Mouse (Mus musculus): ENCODE results near the gene Plekhh3. TPM values are rescaled to one million over a fixed set of nuclear protein-coding genes. Genes with fewer than 3 reads are reported as not detected.
A peak's percentile ranks its signal among the peaks of the same experiment; 100 is the strongest.

Plekhh3 gene
- total RNA-seq (2021): 10 to 100 TPM; 22.4 to 27.6 TPM
- long read RNA-seq, experiment 1, transcript Plekhh3-206 (13 exons, 3,010 nt): major isoform, 5 of 16 reads
- long read RNA-seq, experiment 1, partial matches to known transcripts: 5 of 16 reads
- long read RNA-seq, experiment 1, other reads (novel, unspliced or antisense): 2 of 16 reads
- long read RNA-seq, experiment 2, partial matches to known transcripts: 6 of 24 reads
- long read RNA-seq, experiment 2, other reads (novel, unspliced or antisense): 12 of 24 reads

DNA sequence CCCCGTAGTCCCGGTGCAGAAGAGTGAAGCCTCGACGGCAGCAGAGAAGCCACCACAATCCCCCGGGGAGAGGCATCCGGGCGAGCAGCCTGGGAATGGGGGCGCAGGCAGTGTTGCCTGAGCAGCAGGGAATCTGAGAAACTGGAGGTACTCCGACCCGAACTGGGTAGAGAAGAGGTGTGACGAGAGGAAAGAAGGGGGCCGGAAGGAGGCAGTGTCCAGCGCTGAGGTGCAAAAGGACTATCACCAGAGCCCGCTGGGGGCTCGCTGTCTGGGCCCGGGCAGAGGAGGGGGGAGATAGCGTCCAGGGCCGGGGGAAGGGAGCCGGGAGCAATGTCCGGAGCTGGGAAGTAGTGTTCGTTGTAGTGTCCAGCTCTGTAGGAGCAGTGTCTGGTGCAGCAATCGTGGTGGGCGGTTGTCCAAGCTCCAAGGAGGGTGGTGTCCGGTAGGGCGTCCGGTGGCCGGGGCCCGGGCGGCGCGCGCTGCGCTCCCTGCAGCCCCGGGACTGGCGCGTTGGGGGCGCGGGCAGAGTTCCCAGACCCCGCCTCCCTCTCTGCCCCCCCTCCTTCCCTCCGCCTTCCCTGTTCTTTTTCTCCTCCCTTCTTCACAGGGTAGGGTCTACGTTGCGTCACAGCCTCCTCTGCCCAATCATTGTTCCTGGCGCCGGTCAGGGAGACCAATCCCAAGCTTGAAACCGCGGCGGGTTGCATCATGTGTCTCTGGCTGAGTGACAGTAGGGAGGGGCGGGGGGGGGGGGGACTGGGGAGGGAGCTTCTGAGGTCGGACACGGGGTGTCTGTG lies at the start of gene Plekhh3:
Gene Plekhh3 (minus strand): TSS at position 541 of the 800 bp plus-strand sequence.
- intact Hi-C loops (cut with DNase I): loop anchor here (5.0 kb wide), 1 partner anchor 54 kb away; the partner anchor contains the start of genes Retreg3 and Tubg1
- DNase-seq: peak; percentile 89 to 93

DNA sequence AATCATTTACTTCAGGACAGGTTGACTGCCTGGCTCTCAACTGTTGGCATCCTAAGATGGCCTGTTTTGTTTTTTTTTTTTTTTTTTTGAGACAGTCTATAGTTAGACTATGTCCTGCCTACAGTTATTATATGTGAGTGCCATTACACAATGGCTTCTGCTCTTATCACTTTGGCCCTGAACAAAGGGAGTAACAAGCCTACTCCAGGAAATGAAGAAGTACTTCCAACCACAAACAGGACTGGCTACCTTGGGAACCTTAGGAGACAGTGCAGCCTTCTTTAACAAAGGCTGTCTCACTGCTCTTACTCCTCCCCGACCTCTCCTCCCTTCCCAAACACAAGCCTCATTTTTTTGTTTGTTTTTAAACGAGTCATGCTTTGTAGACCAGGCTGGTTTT lies 49.7 kb upstream of the Plekhh3 start:
- no peak for DNase-seq
- intact Hi-C loops (cut with DNase I): no loop called here

DNA sequence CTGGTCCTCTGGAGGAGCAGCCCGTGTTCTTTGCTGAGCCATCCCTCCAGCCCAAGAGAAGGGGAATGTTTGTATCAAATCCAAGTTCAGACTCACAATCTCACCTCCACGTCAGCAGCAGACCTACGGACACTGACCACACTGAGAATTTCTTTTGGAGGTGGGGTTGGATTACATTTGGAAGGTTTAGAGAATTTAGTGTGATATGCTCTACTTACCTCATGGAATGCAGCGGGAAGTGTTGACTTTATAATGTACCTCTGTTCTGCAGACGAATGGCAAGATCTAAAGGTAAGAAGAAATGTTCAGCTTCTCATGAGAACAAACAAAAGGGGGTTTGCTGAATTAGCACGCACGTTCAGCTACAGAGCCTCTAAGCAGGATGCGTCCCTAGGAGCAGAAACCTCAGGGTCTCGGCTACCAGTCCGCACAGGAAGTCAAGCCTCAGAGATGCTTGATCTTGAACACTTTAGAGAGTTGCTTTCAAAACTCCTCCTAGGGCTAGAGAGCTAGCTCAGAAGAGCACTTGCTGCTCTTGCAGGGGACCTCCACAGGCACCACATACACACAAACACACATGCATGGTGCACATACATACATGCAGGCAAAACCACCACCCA lies 47.4 kb upstream of the Plekhh3 start:
- intact Hi-C loops (cut with DNase I): no loop called here
- DNase-seq: no peak

DNA sequence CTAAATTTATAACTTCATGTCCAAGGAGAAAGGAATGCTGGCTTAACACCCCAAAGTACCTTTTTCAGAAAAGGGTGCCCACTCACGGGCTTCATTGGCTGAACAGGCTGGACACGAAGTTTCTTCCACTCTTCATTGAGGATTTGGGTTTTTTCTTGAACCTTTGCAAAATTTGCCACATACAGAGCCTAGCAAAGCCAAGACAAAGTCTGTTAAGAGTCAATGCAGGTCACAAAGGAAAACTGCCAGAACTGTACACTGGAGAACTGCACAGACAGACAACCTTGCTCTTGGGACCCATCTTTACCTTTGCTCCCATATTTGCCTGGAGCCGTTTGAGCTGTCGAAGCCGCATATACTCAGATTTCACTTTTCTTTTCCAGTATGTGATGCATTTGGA lies 45.8 kb upstream of the Plekhh3 start:
- intact Hi-C loops (cut with DNase I): no loop called here
- DNase-seq: no peak

DNA sequence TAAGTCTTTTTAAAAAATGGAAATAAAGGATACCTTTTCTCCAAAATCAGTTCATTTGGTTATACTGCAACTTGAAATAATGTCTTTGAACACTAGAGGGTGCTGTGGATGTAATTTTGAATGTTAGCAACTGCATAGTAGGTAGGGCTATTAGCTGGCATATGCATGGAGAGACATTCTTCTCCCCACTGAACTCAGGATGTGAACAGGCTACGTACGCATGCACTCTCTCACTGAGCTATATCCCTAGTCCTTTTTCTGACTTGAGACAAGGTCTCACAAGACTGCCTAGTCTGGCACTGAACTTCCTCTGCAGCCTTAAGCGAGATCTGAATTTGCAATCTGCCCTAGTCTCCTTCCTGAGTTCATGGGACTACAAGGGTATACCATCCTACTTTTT lies 40.8 kb upstream of the Plekhh3 start:
- DNase-seq: no peak
- intact Hi-C loops (cut with DNase I): loop anchor here (2.0 to 5.0 kb wide), 2 partner anchors 37 to 185 kb away; no protein-coding TSS in a partner anchor

DNA sequence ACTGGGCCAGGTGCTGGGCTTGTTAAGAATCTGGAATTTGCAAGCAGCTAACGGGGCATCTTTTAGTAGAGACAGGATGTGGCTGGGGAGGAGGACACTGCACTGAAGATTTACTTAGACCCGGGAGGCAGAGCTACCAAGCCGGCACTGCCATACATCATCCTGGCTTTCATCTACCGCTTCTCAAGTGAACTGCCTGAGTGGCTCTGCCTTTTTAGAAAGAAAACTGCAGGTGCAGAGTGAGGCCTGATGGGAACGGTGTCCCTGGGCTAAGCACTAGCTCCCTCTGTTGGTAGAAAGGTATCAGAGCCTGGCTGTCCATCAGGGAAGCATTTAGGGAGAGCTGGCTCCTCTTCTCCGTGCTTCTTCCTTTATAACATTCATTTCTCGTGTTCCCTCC lies 29.8 kb upstream of the Plekhh3 start:
- DNase-seq: no peak
- intact Hi-C loops (cut with DNase I): no loop called here

DNA sequence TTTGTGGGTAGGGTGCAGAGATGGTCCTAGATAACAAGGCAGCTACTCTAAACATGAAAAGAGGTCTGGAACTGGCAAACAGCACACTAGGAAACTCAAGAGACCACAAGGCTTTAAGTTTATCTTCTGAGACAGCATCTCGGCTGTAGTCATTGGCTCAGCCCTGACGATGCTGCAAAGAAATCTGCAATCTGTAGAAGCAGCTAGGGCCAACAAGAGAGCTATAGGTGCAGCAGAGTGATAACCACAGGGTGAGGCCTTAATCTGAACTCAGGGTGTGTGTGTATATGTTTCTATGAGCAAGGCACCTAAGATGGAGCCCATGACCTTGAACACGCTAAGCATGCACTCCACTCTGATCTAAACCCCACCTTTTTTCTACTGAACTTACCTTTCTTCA lies 28.4 kb upstream of the Plekhh3 start:
- intact Hi-C loops (cut with DNase I): no loop called here
- DNase-seq: no peak

DNA sequence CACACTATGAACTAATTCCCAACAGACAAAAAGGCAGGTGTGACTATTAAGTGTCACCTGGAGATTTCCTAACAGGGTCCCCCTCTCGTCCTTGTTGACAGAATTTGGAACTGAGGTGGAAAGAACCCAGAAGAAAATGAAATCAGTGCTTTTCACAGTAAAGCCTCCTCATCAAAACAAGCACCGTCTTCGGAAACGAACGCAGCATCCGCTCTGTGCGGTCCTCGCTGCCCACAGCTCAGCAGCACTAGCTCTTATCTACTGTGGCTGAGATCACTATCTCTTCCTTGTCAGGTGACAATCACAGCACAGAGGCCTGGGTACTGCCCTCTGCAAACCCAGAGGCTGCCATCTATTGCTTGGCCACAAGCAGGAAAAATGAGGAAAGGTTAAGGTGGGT lies 25.0 kb upstream of the Plekhh3 start:
- intact Hi-C loops (cut with DNase I): no loop called here
- no peak for DNase-seq

DNA sequence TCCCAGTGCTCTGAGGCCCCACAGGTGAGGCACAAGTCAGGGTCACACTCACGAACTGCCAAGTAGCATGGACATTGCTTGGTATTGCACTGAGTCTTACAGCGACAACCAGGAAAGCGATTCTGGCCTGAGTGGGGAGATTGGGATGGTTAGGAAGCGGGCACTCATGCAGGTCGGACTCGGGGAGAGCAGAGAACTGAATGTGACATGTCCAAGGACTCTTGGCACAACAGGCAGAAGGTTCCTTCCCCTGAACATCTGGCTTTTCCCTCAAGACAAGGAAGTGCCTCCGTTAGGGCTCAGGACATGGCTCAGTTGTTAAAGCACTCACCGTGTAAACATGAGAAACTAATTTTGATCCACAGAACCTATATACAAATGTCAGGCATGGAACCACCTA lies 24.4 kb upstream of the Plekhh3 start:
- intact Hi-C loops (cut with DNase I): no loop called here
- DNase-seq: no peak

DNA sequence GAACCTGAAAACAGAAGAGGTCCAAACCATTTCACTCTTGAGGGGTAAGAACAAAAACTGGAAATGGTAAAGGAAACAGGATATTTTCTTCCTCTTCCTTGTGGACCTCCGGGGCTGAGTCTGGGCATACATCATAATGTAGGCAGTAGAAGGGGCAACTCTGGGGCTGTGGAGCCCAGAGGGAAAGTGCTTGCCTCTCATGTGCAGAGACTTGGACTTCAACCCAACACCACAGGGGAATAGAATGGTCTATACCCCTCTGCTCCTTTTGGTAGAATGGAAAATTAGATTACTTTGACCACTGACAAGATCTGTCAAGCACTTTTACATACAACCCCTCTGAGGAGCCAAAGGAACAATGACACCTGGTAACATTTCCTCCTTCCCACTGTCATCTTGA lies 23.9 kb upstream of the Plekhh3 start:
- intact Hi-C loops (cut with DNase I): no loop called here
- no peak for DNase-seq

DNA sequence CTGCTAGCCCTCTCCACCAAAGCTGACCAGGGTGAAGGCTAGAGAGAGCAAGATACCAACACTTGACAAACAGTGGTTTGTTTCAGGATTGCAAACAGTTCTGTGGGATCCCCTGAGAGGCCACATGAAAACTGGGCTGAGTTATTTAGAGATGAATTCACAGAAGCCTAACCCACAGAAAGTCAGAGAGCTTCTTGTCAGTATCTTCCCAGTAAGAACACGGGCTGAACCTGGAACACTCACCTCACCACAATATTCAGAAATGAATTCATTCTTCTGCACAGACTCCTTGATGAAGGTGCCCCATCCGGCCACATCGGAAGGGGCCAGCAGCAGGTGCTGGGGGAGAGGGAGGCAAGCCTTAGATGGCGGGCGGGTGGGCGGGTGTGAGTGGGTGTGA lies 23.5 kb upstream of the Plekhh3 start:
- no peak for DNase-seq
- intact Hi-C loops (cut with DNase I): no loop called here

DNA sequence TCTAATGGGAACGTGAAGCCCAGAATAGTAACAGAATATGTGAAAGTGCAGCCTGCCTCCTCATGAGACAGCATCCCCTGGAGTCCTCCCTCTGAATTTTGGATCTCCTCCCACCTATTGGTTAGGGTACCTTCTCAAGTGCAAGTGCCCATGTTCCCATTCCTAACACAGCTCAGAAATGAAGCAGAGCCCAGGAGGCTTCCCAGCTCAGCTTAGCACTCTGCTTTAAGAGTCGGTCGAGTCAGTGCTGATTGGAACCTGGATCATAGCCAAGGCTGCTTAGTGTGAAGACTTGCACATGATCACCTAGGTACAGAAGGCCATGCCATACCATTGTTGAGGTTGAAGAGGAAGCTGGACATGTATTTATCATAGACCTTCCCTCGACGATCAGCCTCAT lies 23.0 kb upstream of the Plekhh3 start:
- intact Hi-C loops (cut with DNase I): no loop called here

DNA sequence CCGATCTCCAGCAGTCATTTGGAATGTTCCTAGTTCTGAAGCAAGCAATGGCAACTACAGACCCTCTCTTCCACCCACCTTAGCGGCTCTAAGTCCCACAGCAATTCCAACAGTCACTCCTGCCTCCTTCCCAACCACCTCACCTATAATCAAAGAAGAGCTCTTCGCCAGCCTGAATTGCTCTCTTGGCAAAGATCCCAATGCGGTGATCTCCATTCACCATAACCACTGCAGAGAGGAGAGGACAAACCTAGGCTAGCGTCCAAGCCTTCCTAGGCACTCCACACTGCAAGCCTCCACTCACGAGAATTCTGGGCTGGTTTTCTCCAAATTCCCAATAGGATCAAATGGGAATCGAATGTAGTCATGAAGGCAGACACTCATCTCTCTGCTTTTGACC lies 21.9 kb upstream of the Plekhh3 start:
- intact Hi-C loops (cut with DNase I): no loop called here
- DNase-seq: no peak

More for the DNA sequence above, 23.0 kb upstream of the Plekhh3 start:
- no peak for DNase-seq

DNA sequence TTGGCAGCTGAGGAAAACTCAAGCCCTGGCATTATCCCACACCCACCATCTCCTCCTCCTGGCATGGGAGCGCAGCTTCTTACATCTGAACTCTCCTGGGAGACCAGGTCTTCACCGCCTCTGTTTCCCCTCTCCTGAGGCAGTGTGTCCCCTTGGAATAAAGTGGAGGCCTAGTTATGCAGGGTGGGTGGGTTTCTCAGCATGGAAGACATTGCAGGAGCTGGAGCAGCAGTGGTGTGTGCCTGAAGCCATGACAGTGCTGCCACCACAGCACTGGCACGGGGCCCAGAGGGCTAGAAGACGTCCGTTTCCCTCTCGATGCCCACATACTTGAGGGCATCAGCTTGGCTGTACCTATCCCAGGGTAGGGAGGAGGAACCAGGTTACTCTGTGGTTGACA lies 21.5 kb upstream of the Plekhh3 start:
- intact Hi-C loops (cut with DNase I): no loop called here

DNA sequence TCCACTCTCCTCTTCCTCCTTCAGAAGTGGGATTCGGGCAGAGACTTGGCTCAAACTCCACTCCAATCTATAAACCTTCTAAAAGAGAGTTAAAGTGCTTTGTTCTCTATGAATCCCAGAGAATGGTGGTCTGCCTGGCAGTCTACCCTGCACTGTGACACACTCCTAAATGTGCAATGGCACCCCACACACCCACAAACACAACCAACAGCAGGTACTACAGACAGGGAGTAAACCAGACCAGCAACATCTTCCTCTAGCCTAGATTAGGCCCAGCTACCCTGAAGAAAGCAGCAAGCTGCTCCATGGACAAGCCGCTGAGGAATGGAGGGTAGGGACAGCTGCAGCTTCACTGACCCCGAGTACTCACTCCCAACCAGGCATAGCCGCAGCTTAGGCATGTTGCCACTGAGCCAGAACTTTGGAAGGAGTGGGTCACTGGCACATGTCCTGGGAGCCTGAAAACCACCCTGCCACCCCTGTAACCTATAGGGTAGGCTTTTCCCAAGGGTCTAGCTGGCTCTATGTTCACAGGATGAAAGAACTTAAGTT lies 20.8 kb upstream of the Plekhh3 start:
- intact Hi-C loops (cut with DNase I): no loop called here

More for the DNA sequence above, 21.5 kb upstream of the Plekhh3 start:
- DNase-seq: no peak

DNA sequence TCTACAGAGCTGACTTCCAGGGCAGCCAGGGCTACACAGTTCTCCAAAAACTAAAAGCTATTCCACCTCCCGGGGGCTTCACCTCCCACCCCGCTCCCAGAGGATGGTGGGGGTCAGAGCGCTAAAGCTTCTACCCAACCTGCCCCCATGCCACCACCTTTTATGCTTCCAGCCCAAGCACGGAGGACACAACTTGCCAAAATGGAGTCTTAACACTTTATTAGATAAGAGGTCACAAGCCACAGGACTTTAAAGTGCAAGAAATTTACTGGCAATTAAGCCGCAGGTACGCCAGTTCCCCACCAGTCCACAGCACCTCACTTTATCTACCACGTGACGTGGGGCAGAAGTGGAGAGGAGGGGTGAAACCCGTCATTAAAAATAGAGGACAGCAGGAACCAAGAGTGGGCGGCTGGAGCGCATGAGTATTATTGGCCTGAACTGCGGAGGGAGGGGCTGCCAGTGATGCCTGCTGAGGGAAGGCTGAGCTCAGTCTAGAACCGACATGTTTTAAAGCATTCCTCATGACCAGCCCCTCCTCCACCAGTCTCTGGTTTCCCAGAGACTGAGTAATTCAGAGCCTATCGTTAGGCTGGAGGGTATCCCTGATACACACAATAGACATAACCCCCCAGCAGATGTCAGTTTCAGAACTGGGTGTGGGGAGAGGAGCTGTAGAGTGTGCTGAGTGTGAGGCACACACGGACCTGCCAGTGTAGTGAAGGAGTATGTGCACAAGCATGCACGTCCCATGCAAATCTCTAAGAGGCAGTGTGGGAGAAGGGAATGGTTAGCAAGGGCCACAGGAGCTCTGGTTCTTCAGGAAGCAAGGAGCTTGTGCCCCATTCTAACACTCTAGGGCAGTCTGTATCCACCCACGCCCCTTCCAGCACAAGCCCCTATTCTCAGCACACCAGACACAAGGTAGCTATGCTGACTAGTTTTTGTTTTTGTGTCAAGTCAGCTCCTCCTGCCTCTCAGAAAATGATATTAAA lies 20.1 kb upstream of the Plekhh3 start:
- no peak for DNase-seq

More for the DNA sequence above, 20.8 kb upstream of the Plekhh3 start:
- no peak for DNase-seq

DNA sequence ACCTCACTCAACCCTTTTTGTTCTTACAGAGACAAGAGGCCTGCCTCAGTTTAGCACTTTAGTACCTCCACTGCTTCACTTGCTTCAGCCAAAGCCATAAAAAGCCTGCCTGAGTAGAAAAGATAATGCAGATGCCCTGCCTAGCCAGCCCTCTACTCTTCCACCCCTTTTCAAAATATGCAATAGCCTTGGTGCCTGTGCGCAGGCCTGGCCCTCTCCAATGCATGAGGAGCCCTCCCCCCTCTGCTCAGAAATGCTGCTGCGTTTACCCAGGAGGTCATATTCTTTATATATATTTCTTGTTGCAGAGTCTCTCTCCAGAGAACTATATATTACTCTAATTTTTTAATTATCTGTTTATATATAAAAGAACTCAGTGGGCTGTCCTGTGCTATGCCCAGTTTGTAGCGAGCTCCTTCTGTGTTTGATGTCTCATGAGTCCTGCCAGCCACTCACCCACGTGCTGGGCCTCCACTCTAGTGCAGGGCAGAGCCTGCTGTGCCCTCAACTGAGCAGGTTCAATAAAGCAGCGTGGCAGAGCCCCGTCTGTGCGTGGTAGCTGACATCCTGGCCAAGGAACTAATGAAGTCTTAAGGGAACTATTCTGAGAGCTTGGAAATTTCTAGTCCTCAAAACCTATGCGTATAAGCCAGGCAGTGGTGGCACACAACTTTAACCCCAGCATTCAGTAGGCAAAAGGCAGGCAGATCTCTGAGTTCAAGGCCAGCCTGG lies 19.2 kb upstream of the Plekhh3 start:
- intact Hi-C loops (cut with DNase I): no loop called here
- no peak for DNase-seq

More for the DNA sequence above, 20.1 kb upstream of the Plekhh3 start:
- intact Hi-C loops (cut with DNase I): no loop called here

DNA sequence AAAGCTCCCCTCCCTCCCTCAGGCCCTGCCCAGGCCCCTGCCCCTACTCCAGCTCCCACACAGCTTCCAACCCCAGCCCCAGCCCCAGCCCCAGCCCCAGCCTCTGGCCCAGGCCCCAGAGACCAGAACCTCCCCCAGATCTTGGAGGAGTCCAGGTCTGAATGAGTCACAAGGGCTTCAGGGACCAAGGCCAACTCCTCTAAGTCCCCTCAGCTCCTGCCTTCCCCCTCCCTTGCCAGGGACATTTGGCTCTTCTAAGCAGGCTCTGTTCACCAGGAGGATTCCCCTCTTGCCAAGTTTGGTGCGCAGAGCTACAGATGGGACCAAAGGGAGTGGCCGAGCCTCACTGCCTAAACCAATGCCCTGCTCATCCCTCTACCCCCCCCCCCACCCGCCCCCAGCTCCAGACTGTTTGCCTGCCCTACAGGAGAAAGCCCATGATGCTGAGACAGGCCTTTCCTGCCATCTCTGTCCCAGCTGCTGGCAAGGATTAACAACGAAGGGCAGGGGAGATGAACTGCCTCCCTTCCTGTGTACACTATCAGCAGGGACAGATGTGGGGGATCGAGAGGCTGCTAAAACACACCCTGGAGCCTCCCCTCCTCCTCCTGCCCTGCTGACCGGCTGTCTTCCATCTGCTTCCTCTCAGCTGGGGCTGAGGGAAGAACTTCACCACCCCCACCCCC lies 18.5 kb upstream of the Plekhh3 start:
- DNase-seq: peak in 1 of 2 experiments; percentile 74
- intact Hi-C loops (cut with DNase I): no loop called here

Data from gastrocnemius, postnatal 36 days (tissue).